Mouse (Mus musculus) forelimb bud, embryonic 11.5 days (tissue): ENCODE measurements around the gene Nme2.
A peak's percentile ranks its signal among the peaks of the same experiment; 100 is the strongest.
"Not testable (repeated sequence)": the region's sequence is repeated elsewhere in the genome, so short reads cannot be mapped to it uniquely, and the experiment has no call there.

Source experiments
- DNase-seq: peaks from one replicate; pipeline ENCODE4 v3.0.0-alpha.2; 2012; ENCODE audit warnings: low read depth, low spot score

Nme2 gene

GRCm38 (mm10) chr11:93967381-93967780 is 11.3 kb upstream of the Nme2 start:
- DNase-seq: no peak

- no peak for DNase-seq
Observed at GRCm38 (mm10) chr11:93965391-93965790, 9.3 kb upstream of the Nme2 start.

- no peak for DNase-seq
Observed at GRCm38 (mm10) chr11:93963013-93963412, 7.0 kb upstream of the Nme2 start.

GRCm38 (mm10) chr11:93961482-93961881 is 5.4 kb upstream of the Nme2 start:
- no peak for DNase-seq

- DNase-seq: no peak
Observed at GRCm38 (mm10) chr11:93957746-93958145, 1.7 kb upstream of the Nme2 start.

GRCm38 (mm10) chr11:93957031-93957555 is 1.0 kb upstream of the Nme2 start:
- no peak for DNase-seq

- DNase-seq: peak; percentile 88
Observed at GRCm38 (mm10) chr11:93955256-93956150, 556 bp downstream of the Nme2 start.

- DNase-seq: no peak
Observed at GRCm38 (mm10) chr11:93954738-93955255, 1.3 kb downstream of the Nme2 start.

GRCm38 (mm10) chr11:93952376-93952775 is 3.7 kb downstream of the Nme2 start:
- no peak for DNase-seq

GRCm38 (mm10) chr11:93950045-93950444 is 6.0 kb downstream of the Nme2 start:
- no peak for DNase-seq

- DNase-seq: no peak
Observed at GRCm38 (mm10) chr11:93948887-93949567, 7.0 kb downstream of the Nme2 start.

- no peak for DNase-seq
Observed at GRCm38 (mm10) chr11:93944986-93945385, 11.1 kb downstream of the Nme2 start.

GRCm38 (mm10) chr11:93940906-93941305 is 15.2 kb downstream of the Nme2 start:
- DNase-seq: no peak

GRCm38 (mm10) chr11:93929106-93929505 is 27.0 kb downstream of the Nme2 start:
- no peak for DNase-seq

- not testable (repeated sequence) for DNase-seq
Observed at GRCm38 (mm10) chr11:93915019-93915418, 41.0 kb downstream of the Nme2 start.

GRCm38 (mm10) chr11:93911603-93912002 is 44.5 kb downstream of the Nme2 start:
- no peak for DNase-seq

- DNase-seq: no peak
Observed at GRCm38 (mm10) chr11:93908829-93909228, 47.2 kb downstream of the Nme2 start.

GRCm38 (mm10) chr11:93907839-93908238 is 48.2 kb downstream of the Nme2 start:
- no peak for DNase-seq

- DNase-seq: no peak
Observed at GRCm38 (mm10) chr11:93906834-93907233, 49.2 kb downstream of the Nme2 start.
